Mouse (Mus musculus) heart, embryonic 11.5 days (tissue): ENCODE measurements around the gene Khdrbs2. TPM values are rescaled to one million over a fixed set of nuclear protein-coding genes. Genes with fewer than 3 reads are reported as not detected.

Experiments used
- ATAC-seq: fragments of 200-750 bp; cut with Nextera tagmentation; replicated peaks from 2 replicates; pipeline ENCODE4 v1.8.0; 2017; ENCODE audit warnings: moderate library complexity; ENCODE audit not compliant: insufficient number of reproducible peaks, low FRiP score, low TSS enrichment
- H3K27ac ChIP-seq: fragments of 300-500 bp; sonication (generic); 2 replicates; pipeline ENCODE4 v1.5.1; 2014; ENCODE audit warnings: mild to moderate bottlenecking, low read depth, low read length
- H3K27me3 ChIP-seq: fragments of 300-500 bp; sonication (generic); 2 replicates; pipeline ENCODE4 v1.6.1; 2014; ENCODE audit warnings: mild to moderate bottlenecking, low read length, mixed read lengths; ENCODE audit not compliant: control insufficient read depth, insufficient read depth
- H3K36me3 ChIP-seq: fragments of 300-500 bp; sonication (generic); 2 replicates; pipeline ENCODE4 v1.6.1; 2014; ENCODE audit warnings: mild to moderate bottlenecking, low read length, moderate library complexity, mixed read lengths; ENCODE audit not compliant: control insufficient read depth, insufficient read depth
- H3K4me1 ChIP-seq: fragments of 300-500 bp; sonication (generic); 2 replicates; pipeline ENCODE4 v1.6.1; 2014; ENCODE audit warnings: low read length; ENCODE audit not compliant: control insufficient read depth, insufficient read depth
- H3K4me2 ChIP-seq: fragments of 300-500 bp; sonication (generic); 2 replicates; pipeline ENCODE4 v1.6.1; 2014; ENCODE audit warnings: mild to moderate bottlenecking, moderate library complexity
- H3K4me3 ChIP-seq: fragments of 300-500 bp; sonication (generic); 2 replicates; pipeline ENCODE4 v1.5.1; 2014; ENCODE audit warnings: low read depth, low read length
- H3K9ac ChIP-seq: fragments of 300-500 bp; sonication (generic); 2 replicates; pipeline ENCODE4 v1.6.1; 2014; ENCODE audit warnings: mild to moderate bottlenecking, low read depth, low read length, moderate library complexity
- H3K9me3 ChIP-seq: fragments of 300-500 bp; sonication (generic); replicated peaks from 2 replicates; pipeline ENCODE4 v1.6.1; 2016; ENCODE audit warnings: low read length; ENCODE audit not compliant: control insufficient read depth
- WGBS: fragments of 180-500 bp; shearing (Covaris S2); extraction: QIAGEN DNeasy Blood & Tissue Kit; methylation state at CpG from one replicate; pipeline ENCODE4 v1.1.7; 2014; ENCODE audit not compliant: insufficient replicate concordance; 5-methylcytosine and 5-hydroxymethylcytosine counted together
- polyA plus RNA-seq: library from polyadenylated mRNA; unstranded; fragments of >200 nt; fragmentation: Nextera tagmentation; extraction: Ambion mirVana; gene quantifications from 2 replicates; pipeline ENCODE4 v1.2.1, GENCODE M21; 2014

Khdrbs2 gene
- 0.96 and 1.0 TPM in 2 replicates for polyA plus RNA-seq

DNA sequence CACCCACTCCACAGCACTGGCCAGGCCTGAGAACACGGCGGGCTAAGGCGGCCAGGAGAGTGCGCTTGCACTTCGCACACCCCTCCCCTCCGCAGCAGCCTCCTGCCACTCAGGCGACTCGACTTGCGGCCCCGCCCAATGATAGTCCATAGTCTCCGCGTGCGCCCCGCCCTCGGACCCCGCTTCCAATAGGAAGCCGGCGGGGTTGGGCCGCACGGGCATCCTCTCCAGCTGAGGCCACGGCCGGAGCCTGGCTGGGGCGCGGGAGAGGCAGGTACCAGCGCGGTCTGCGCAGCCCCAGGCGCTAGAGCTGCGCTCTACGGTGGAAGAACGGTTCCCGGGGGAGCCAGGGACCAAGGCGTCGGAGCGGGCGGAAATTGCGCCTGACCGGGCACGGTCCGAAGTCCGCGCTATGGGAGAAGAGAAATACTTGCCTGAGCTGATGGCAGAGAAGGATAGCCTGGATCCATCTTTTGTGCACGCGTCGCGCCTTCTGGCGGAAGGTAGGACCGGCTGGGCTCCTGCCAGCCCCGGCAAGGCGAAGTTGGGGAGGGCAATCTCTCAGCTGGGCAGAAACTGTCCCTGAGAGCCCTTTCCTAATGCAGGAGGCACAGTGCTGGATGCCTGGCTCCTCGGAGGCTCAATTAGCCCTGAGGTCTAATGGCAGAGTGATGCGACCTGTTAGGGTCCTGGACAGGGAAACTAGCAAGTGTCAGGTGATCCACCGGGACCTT, at the start of gene Khdrbs2:
Gene Khdrbs2 (plus strand): TSS at position 209 of the 734 bp plus-strand sequence.
- H3K27ac ChIP-seq = no peak within 1 kb of the TSS
- under 1% methylated on average over 52 of the region's 53 CpGs for WGBS
- H3K4me2 ChIP-seq = peak within 1 kb of the TSS; percentile 86
- peak; percentile 99 for ATAC-seq
- peaks cover 6% of the 10 kb centered on the region; the same call in 1 of the 2 replicates for H3K27me3 ChIP-seq
- H3K36me3 ChIP-seq = no peaks in the 10 kb centered on the region
- no peaks in the 10 kb centered on the region for H3K9me3 ChIP-seq
- peak within 1 kb of the TSS; percentile 51 for H3K4me3 ChIP-seq
- no peaks in the 10 kb centered on the region for H3K4me1 ChIP-seq
- H3K9ac ChIP-seq = 0 out of 2 replicates have a peak within 1 kb of the TSS, but pooled peaks have one; percentile 22

GRCm38 (mm10) chr1:32174566-32174965, 2.1 kb downstream of the Khdrbs2 start:
- no peak overlapping the region for H3K4me2 ChIP-seq
- H3K4me3 ChIP-seq = no peak overlapping the region
- H3K36me3 ChIP-seq = no peaks in the 10 kb centered on the region
- 68% methylated on average over 5 of the region's 5 CpGs for WGBS
- peaks cover 6% of the 10 kb centered on the region; the same call in 1 of the 2 replicates for H3K27me3 ChIP-seq
- no peak overlapping the region for H3K27ac ChIP-seq
- H3K9ac ChIP-seq = no peak overlapping the region
- no peaks in the 10 kb centered on the region for H3K4me1 ChIP-seq
- ATAC-seq = no peak
- no peaks in the 10 kb centered on the region for H3K9me3 ChIP-seq

DNA sequence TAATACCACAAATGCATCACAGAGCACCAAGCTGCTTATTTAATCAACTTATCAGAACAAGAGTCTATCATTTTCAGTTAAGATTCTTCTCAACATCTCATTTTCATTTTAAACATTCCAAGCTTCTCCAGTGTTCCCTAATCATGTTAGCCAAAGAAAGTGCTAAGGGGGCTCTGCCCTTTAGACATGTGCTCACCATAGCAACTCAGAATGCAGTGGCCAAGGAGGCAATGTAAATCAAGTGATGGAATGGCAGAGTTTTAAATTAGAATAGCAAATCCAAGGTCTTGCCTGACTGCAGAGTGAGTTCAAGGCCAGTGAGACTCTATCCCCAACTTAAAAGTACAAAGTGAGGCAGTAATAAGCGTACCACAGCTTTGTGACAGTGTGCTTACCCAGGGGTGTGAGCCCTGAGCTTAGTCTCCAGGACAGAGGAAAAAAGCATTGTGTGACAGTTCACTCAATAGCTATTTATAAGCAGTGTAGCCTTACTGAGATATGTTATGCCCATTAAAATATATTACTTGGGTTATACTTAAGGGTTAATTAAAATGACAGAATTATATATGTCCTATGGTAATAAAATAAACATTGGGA, 27.2 kb downstream of the Khdrbs2 start:
- Histone ChIP-seq H3K27me3 (no peaks in the 10 kb centered on the region), H3K36me3 (no peaks in the 10 kb centered on the region), H3K4me2 (no peak overlapping the region), H3K4me3 (no peak overlapping the region), H3K27ac (no peak overlapping the region), H3K4me1 (no peaks in the 10 kb centered on the region), H3K9me3 (no peaks in the 10 kb centered on the region), H3K9ac (no peak overlapping the region)
- WGBS = 90% methylated on average over 1 of the region's 1 CpGs
- no peak for ATAC-seq

DNA sequence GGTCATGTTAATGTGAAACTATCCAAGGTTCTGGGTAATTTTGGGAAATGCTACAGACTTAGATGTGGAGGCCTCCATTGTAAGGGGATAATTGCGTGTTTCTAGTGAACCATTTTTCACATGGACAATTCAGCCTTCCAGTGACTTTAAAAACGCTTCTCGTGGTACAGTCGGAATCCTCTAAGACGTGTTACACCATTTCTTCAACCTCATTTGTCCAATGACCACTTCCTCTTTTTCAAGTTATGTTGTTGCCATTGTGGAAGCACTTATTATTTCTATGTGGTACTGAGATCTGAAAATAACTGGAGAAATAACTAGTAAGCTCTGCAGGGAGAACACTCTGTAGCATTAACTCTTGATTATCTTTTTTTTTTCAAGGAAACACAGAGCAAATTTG, 75.9 kb downstream of the Khdrbs2 start:
- no peak for ATAC-seq
- no peak overlapping the region for H3K27ac ChIP-seq
- no peak overlapping the region for H3K9ac ChIP-seq
- 80% methylated on average over 5 of the region's 5 CpGs for WGBS
- H3K36me3 ChIP-seq = no peaks in the 10 kb centered on the region
- H3K4me3 ChIP-seq = no peak overlapping the region
- no peaks in the 10 kb centered on the region for H3K27me3 ChIP-seq
- H3K4me2 ChIP-seq = no peak overlapping the region
- no peaks in the 10 kb centered on the region for H3K4me1 ChIP-seq
- no peaks in the 10 kb centered on the region for H3K9me3 ChIP-seq

GRCm38 (mm10) chr1:32249602-32250001, 77.1 kb downstream of the Khdrbs2 start:
- WGBS = 85% methylated on average over 2 of the region's 2 CpGs
- Histone ChIP-seq H3K4me1 (no peaks in the 10 kb centered on the region), H3K27ac (no peak overlapping the region), H3K9ac (no peak overlapping the region), H3K4me3 (no peak overlapping the region), H3K36me3 (no peaks in the 10 kb centered on the region), H3K9me3 (no peaks in the 10 kb centered on the region), H3K27me3 (no peaks in the 10 kb centered on the region), H3K4me2 (no peak overlapping the region)
- no peak for ATAC-seq

GRCm38 (mm10) chr1:32250337-32250736, 77.8 kb downstream of the Khdrbs2 start:
- no peaks in the 10 kb centered on the region for H3K36me3 ChIP-seq
- no peaks in the 10 kb centered on the region for H3K9me3 ChIP-seq
- WGBS = 88% methylated on average over 1 of the region's 1 CpGs
- H3K4me3 ChIP-seq = no peak overlapping the region
- H3K27me3 ChIP-seq = no peaks in the 10 kb centered on the region
- no peaks in the 10 kb centered on the region for H3K4me1 ChIP-seq
- no peak overlapping the region for H3K4me2 ChIP-seq
- H3K27ac ChIP-seq = no peak overlapping the region
- H3K9ac ChIP-seq = no peak overlapping the region
- no peak for ATAC-seq

GRCm38 (mm10) chr1:32258942-32259341, 86.4 kb downstream of the Khdrbs2 start:
- Histone ChIP-seq H3K4me2 (no peak overlapping the region), H3K4me3 (no peak overlapping the region), H3K4me1 (no peaks in the 10 kb centered on the region), H3K9me3 (no peaks in the 10 kb centered on the region), H3K27ac (no peak overlapping the region), H3K9ac (no peak overlapping the region), H3K36me3 (no peaks in the 10 kb centered on the region), H3K27me3 (no peaks in the 10 kb centered on the region)
- 87% methylated on average over 3 of the region's 3 CpGs for WGBS
- no peak for ATAC-seq

GRCm38 (mm10) chr1:32270519-32270918, 98.0 kb downstream of the Khdrbs2 start:
- H3K27ac ChIP-seq = no peak overlapping the region
- 77% methylated on average over 3 of the region's 3 CpGs for WGBS
- no peak overlapping the region for H3K4me2 ChIP-seq
- H3K36me3 ChIP-seq = no peaks in the 10 kb centered on the region
- H3K4me3 ChIP-seq = no peak overlapping the region
- no peak overlapping the region for H3K9ac ChIP-seq
- ATAC-seq = no peak
- no peaks in the 10 kb centered on the region for H3K27me3 ChIP-seq
- H3K9me3 ChIP-seq = no peaks in the 10 kb centered on the region
- no peaks in the 10 kb centered on the region for H3K4me1 ChIP-seq
